Mouse (Mus musculus): Measurements from ENCODE around the gene Cdk6.
"Not testable (repeated sequence)": the region's sequence is repeated elsewhere in the genome, so short reads cannot be mapped to it uniquely, and the experiment has no call there.

The Cdk6 gene

GRCm38 (mm10) chr5:3341111-3341911, at the start of gene Cdk6:
Gene Cdk6 (plus strand): TSS chr5:3341485.
- no peak for DNase-seq (ENCODE audit: extremely low spot score, low read depth, low spot score)

GRCm38 (mm10) chr5:3293666-3294065, 47.6 kb upstream of the Cdk6 start:
- DNase-seq (ENCODE audit: extremely low spot score, low read depth, low spot score), result no peak

GRCm38 (mm10) chr5:3300801-3301457, 40.4 kb upstream of the Cdk6 start:
- no peak for DNase-seq (ENCODE audit: extremely low spot score, low read depth, low spot score)

GRCm38 (mm10) chr5:3301535-3301934, 39.8 kb upstream of the Cdk6 start:
- no peak for DNase-seq (ENCODE audit: extremely low spot score, low read depth, low spot score)

- no peak for DNase-seq (ENCODE audit: extremely low spot score, low read depth, low spot score)
Observed at GRCm38 (mm10) chr5:3303876-3304275, 37.4 kb upstream of the Cdk6 start.

- DNase-seq (ENCODE audit: extremely low spot score, low read depth, low spot score), result no peak
Observed at GRCm38 (mm10) chr5:3306146-3306545, 35.1 kb upstream of the Cdk6 start.

GRCm38 (mm10) chr5:3309122-3309521, 32.2 kb upstream of the Cdk6 start:
- no peak for DNase-seq (ENCODE audit: extremely low spot score, low read depth, low spot score)

GRCm38 (mm10) chr5:3309587-3309986, 31.7 kb upstream of the Cdk6 start:
- DNase-seq (ENCODE audit: extremely low spot score, low read depth, low spot score), result no peak

- DNase-seq (ENCODE audit: extremely low spot score, low read depth, low spot score), result not testable (repeated sequence)
Observed at GRCm38 (mm10) chr5:3311156-3311555, 30.1 kb upstream of the Cdk6 start.

- DNase-seq (ENCODE audit: extremely low spot score, low read depth, low spot score), result not testable (repeated sequence)
Observed at GRCm38 (mm10) chr5:3317724-3318123, 23.6 kb upstream of the Cdk6 start.

- DNase-seq (ENCODE audit: extremely low spot score, low read depth, low spot score), result no peak
Observed at GRCm38 (mm10) chr5:3320225-3320624, 21.1 kb upstream of the Cdk6 start.

GRCm38 (mm10) chr5:3322052-3322451, 19.2 kb upstream of the Cdk6 start:
- DNase-seq (ENCODE audit: extremely low spot score, low read depth, low spot score), result no peak

- no peak for DNase-seq (ENCODE audit: extremely low spot score, low read depth, low spot score)
Observed at GRCm38 (mm10) chr5:3324116-3324515, 17.2 kb upstream of the Cdk6 start.

GRCm38 (mm10) chr5:3329361-3329760, 11.9 kb upstream of the Cdk6 start:
- DNase-seq (ENCODE audit: extremely low spot score, low read depth, low spot score), result no peak

GRCm38 (mm10) chr5:3330932-3331331, 10.4 kb upstream of the Cdk6 start:
- no peak for DNase-seq (ENCODE audit: extremely low spot score, low read depth, low spot score)

- DNase-seq (ENCODE audit: extremely low spot score, low read depth, low spot score), result not testable (repeated sequence)
Observed at GRCm38 (mm10) chr5:3333019-3333418, 8.3 kb upstream of the Cdk6 start.

GRCm38 (mm10) chr5:3340340-3341058, 786 bp upstream of the Cdk6 start:
- not testable (repeated sequence) for DNase-seq (ENCODE audit: extremely low spot score, low read depth, low spot score)

GRCm38 (mm10) chr5:3341931-3342770, 866 bp downstream of the Cdk6 start:
- DNase-seq (ENCODE audit: extremely low spot score, low read depth, low spot score), result no peak

GRCm38 (mm10) chr5:3342771-3343565, 1.7 kb downstream of the Cdk6 start:
- DNase-seq (ENCODE audit: extremely low spot score, low read depth, low spot score), result no peak

- no peak for DNase-seq (ENCODE audit: extremely low spot score, low read depth, low spot score)
Observed at GRCm38 (mm10) chr5:3343566-3344080, 2.3 kb downstream of the Cdk6 start.

Measured in hindlimb bud, embryonic 11.5 days (tissue).